Mouse (Mus musculus): ENCODE results near the gene Mboat2.

The Mboat2 gene

GRCm38 (mm10) chr12:25012555-25013540 is 182.2 kb downstream of the Mboat2 start:
- no peak for DNase-seq

All from right cerebral cortex, postnatal 14 days (tissue).